Mouse (Mus musculus): Measurements from ENCODE around the gene Rbm33. TPM values are rescaled to one million over a fixed set of nuclear protein-coding genes. Genes with fewer than 3 reads are reported as not detected.

The Rbm33 gene
- polyA plus RNA-seq (2015; fragmentation: Nextera tagmentation; extraction: Ambion mirVana) = 10.5 and 13.6 TPM in 2 replicates

GRCm38 (mm10) chr5:28316722-28317245, at the start of gene Rbm33:
TSS of gene Rbm33 (plus strand) at chr5:28317121.
- no peaks in the 10 kb centered on the region for H3K36me3 ChIP-seq (ENCODE audit: control insufficient read depth, insufficient read depth, low read length)
- ATAC-seq = peak; percentile 96
- peak within 1 kb of the TSS; percentile 76 for H3K4me2 ChIP-seq (ENCODE audit: low read length)
- H3K27me3 ChIP-seq (replicated peaks; ENCODE audit: control insufficient read depth, insufficient read depth, low read length) = no peaks in the 10 kb centered on the region
- H3K4me3 ChIP-seq (ENCODE audit: low read length) = peak within 1 kb of the TSS; percentile 94
- peaks cover 18% of the 10 kb centered on the region for H3K4me1 ChIP-seq (ENCODE audit: control insufficient read depth, insufficient read depth, low read depth, low read length)
- H3K9ac ChIP-seq (ENCODE audit: low read depth, low read length) = peak within 1 kb of the TSS; percentile 100
- under 1% methylated on average over 75 of the region's 76 CpGs for WGBS
- H3K27ac ChIP-seq (ENCODE audit: low read depth, low read length) = peak within 1 kb of the TSS; percentile 100
- H3K9me3 ChIP-seq (ENCODE audit: control insufficient read depth, low read length) = no peaks in the 10 kb centered on the region

DNA sequence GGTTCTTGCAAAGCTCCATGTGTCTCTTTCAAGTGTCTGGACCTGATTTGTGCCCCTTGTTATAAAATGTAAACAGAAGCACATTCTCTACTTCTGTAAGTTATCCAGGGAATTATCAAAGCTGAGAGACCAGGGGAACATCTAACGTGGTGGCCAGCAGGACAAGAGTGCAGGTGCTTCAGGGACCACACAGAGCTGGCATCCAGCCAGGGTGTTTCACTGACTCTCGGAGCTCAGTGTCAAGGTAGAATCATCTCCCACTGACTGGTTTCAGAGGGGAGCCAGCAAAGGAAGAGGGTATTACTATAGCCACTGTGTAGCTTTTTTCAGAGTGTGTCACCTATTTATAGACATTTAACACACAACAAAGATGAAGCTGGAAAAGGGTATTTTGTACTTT, 49.3 kb upstream of the Rbm33 start:
- Histone ChIP-seq H3K4me3 (ENCODE audit: low read length) (no peak overlapping the region), H3K36me3 (ENCODE audit: control insufficient read depth, insufficient read depth, low read length) (no peaks in the 10 kb centered on the region), H3K9ac (ENCODE audit: low read depth, low read length) (no peak overlapping the region), H3K4me2 (ENCODE audit: low read length) (no peak overlapping the region), H3K27me3 (replicated peaks; ENCODE audit: control insufficient read depth, insufficient read depth, low read length) (no peaks in the 10 kb centered on the region), H3K27ac (ENCODE audit: low read depth, low read length) (no peak overlapping the region), H3K4me1 (ENCODE audit: control insufficient read depth, insufficient read depth, low read depth, low read length) (no peaks in the 10 kb centered on the region), H3K9me3 (ENCODE audit: control insufficient read depth, low read length) (no peaks in the 10 kb centered on the region)
- no peak for ATAC-seq
- WGBS = 45% methylated on average over 2 of the region's 2 CpGs

GRCm38 (mm10) chr5:28269469-28269991, 47.4 kb upstream of the Rbm33 start:
- Histone ChIP-seq H3K4me1 (ENCODE audit: control insufficient read depth, insufficient read depth, low read depth, low read length) (no peaks in the 10 kb centered on the region), H3K4me3 (ENCODE audit: low read length) (no peak overlapping the region), H3K27me3 (replicated peaks; ENCODE audit: control insufficient read depth, insufficient read depth, low read length) (no peaks in the 10 kb centered on the region), H3K27ac (ENCODE audit: low read depth, low read length) (no peak overlapping the region), H3K36me3 (ENCODE audit: control insufficient read depth, insufficient read depth, low read length) (no peaks in the 10 kb centered on the region), H3K9me3 (ENCODE audit: control insufficient read depth, low read length) (no peaks in the 10 kb centered on the region), H3K4me2 (ENCODE audit: low read length) (no peak overlapping the region), H3K9ac (ENCODE audit: low read depth, low read length) (no peak overlapping the region)
- 66% methylated on average over 6 of the region's 6 CpGs for WGBS
- ATAC-seq = no peak

GRCm38 (mm10) chr5:28272836-28273235, 44.1 kb upstream of the Rbm33 start:
- H3K9me3 ChIP-seq (ENCODE audit: control insufficient read depth, low read length) = no peaks in the 10 kb centered on the region
- no peak for ATAC-seq
- H3K4me3 ChIP-seq (ENCODE audit: low read length) = no peak overlapping the region
- 89% methylated on average over 2 of the region's 2 CpGs for WGBS
- H3K36me3 ChIP-seq (ENCODE audit: control insufficient read depth, insufficient read depth, low read length) = no peaks in the 10 kb centered on the region
- no peaks in the 10 kb centered on the region for H3K4me1 ChIP-seq (ENCODE audit: control insufficient read depth, insufficient read depth, low read depth, low read length)
- no peak overlapping the region for H3K4me2 ChIP-seq (ENCODE audit: low read length)
- H3K9ac ChIP-seq (ENCODE audit: low read depth, low read length) = no peak overlapping the region
- no peaks in the 10 kb centered on the region for H3K27me3 ChIP-seq (replicated peaks; ENCODE audit: control insufficient read depth, insufficient read depth, low read length)
- no peak overlapping the region for H3K27ac ChIP-seq (ENCODE audit: low read depth, low read length)

GRCm38 (mm10) chr5:28277279-28277678, 39.6 kb upstream of the Rbm33 start:
- H3K4me3 ChIP-seq (ENCODE audit: low read length) = no peak overlapping the region
- no peaks in the 10 kb centered on the region for H3K27me3 ChIP-seq (replicated peaks; ENCODE audit: control insufficient read depth, insufficient read depth, low read length)
- no peak for ATAC-seq
- no peak overlapping the region for H3K4me2 ChIP-seq (ENCODE audit: low read length)
- 63% methylated on average over 2 of the region's 2 CpGs for WGBS
- H3K9ac ChIP-seq (ENCODE audit: low read depth, low read length) = no peak overlapping the region
- no peaks in the 10 kb centered on the region for H3K36me3 ChIP-seq (ENCODE audit: control insufficient read depth, insufficient read depth, low read length)
- no peak overlapping the region for H3K27ac ChIP-seq (ENCODE audit: low read depth, low read length)
- H3K9me3 ChIP-seq (ENCODE audit: control insufficient read depth, low read length) = no peaks in the 10 kb centered on the region
- H3K4me1 ChIP-seq (ENCODE audit: control insufficient read depth, insufficient read depth, low read depth, low read length) = no peaks in the 10 kb centered on the region

GRCm38 (mm10) chr5:28289111-28289510, 27.8 kb upstream of the Rbm33 start:
- Histone ChIP-seq H3K4me1 (ENCODE audit: control insufficient read depth, insufficient read depth, low read depth, low read length) (no peaks in the 10 kb centered on the region), H3K4me2 (ENCODE audit: low read length) (no peak overlapping the region), H3K9me3 (ENCODE audit: control insufficient read depth, low read length) (no peaks in the 10 kb centered on the region), H3K9ac (ENCODE audit: low read depth, low read length) (no peak overlapping the region), H3K36me3 (ENCODE audit: control insufficient read depth, insufficient read depth, low read length) (no peaks in the 10 kb centered on the region), H3K27ac (ENCODE audit: low read depth, low read length) (no peak overlapping the region), H3K4me3 (ENCODE audit: low read length) (no peak overlapping the region), H3K27me3 (replicated peaks; ENCODE audit: control insufficient read depth, insufficient read depth, low read length) (no peaks in the 10 kb centered on the region)
- WGBS = 51% methylated on average over 3 of the region's 3 CpGs
- ATAC-seq = no peak

GRCm38 (mm10) chr5:28290630-28291029, 26.3 kb upstream of the Rbm33 start:
- no peak for ATAC-seq
- Histone ChIP-seq H3K9me3 (ENCODE audit: control insufficient read depth, low read length) (no peaks in the 10 kb centered on the region), H3K4me2 (ENCODE audit: low read length) (no peak overlapping the region), H3K36me3 (ENCODE audit: control insufficient read depth, insufficient read depth, low read length) (no peaks in the 10 kb centered on the region), H3K4me1 (ENCODE audit: control insufficient read depth, insufficient read depth, low read depth, low read length) (no peaks in the 10 kb centered on the region), H3K27me3 (replicated peaks; ENCODE audit: control insufficient read depth, insufficient read depth, low read length) (no peaks in the 10 kb centered on the region), H3K9ac (ENCODE audit: low read depth, low read length) (no peak overlapping the region), H3K4me3 (ENCODE audit: low read length) (no peak overlapping the region), H3K27ac (ENCODE audit: low read depth, low read length) (no peak overlapping the region)
- 24% methylated on average over 1 of the region's 1 CpGs for WGBS

- ATAC-seq = no peak
- Histone ChIP-seq H3K27ac (ENCODE audit: low read depth, low read length) (no peak overlapping the region), H3K36me3 (ENCODE audit: control insufficient read depth, insufficient read depth, low read length) (no peaks in the 10 kb centered on the region), H3K9ac (ENCODE audit: low read depth, low read length) (no peak overlapping the region), H3K9me3 (ENCODE audit: control insufficient read depth, low read length) (no peaks in the 10 kb centered on the region), H3K4me1 (ENCODE audit: control insufficient read depth, insufficient read depth, low read depth, low read length) (no peaks in the 10 kb centered on the region), H3K4me3 (ENCODE audit: low read length) (no peak overlapping the region), H3K4me2 (ENCODE audit: low read length) (no peak overlapping the region), H3K27me3 (replicated peaks; ENCODE audit: control insufficient read depth, insufficient read depth, low read length) (no peaks in the 10 kb centered on the region)
- WGBS = 84% methylated on average over 5 of the region's 5 CpGs
Measured at GRCm38 (mm10) chr5:28291118-28291850, 25.6 kb upstream of the Rbm33 start.

DNA sequence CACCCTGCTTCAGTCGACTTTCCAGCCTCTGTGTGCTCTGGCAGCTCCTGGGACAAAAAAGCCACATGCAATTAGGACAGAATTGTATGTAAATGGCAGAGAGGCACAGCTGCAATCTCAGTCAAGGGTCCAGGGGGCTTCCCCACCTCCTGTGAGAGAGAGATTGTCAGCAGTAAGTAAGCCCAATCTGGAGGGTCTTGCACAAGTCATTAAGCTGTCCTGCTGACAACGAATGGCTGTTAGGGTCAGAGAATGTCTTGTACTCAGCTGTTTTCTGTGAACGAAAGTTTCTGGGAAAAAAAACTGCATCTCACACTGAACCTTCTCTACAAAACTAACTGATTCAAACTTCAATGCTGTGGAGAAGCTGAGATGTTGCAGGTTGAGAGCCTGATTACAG, 24.6 kb upstream of the Rbm33 start:
- no peaks in the 10 kb centered on the region for H3K9me3 ChIP-seq (ENCODE audit: control insufficient read depth, low read length)
- WGBS = 34% methylated on average over 3 of the region's 3 CpGs
- no peak overlapping the region for H3K27ac ChIP-seq (ENCODE audit: low read depth, low read length)
- no peak overlapping the region for H3K9ac ChIP-seq (ENCODE audit: low read depth, low read length)
- ATAC-seq = no peak
- H3K27me3 ChIP-seq (replicated peaks; ENCODE audit: control insufficient read depth, insufficient read depth, low read length) = no peaks in the 10 kb centered on the region
- no peak overlapping the region for H3K4me3 ChIP-seq (ENCODE audit: low read length)
- H3K4me1 ChIP-seq (ENCODE audit: control insufficient read depth, insufficient read depth, low read depth, low read length) = no peaks in the 10 kb centered on the region
- no peaks in the 10 kb centered on the region for H3K36me3 ChIP-seq (ENCODE audit: control insufficient read depth, insufficient read depth, low read length)
- H3K4me2 ChIP-seq (ENCODE audit: low read length) = no peak overlapping the region
